Mouse (Mus musculus): ENCODE results near the gene Tm7sf3. TPM values are rescaled to one million over a fixed set of nuclear protein-coding genes. Genes with fewer than 3 reads are reported as not detected.

Gene Tm7sf3
- total and polyA plus RNA-seq, 2 experiments from 2014 or later = 27.3 to 41.7 TPM

DNA sequence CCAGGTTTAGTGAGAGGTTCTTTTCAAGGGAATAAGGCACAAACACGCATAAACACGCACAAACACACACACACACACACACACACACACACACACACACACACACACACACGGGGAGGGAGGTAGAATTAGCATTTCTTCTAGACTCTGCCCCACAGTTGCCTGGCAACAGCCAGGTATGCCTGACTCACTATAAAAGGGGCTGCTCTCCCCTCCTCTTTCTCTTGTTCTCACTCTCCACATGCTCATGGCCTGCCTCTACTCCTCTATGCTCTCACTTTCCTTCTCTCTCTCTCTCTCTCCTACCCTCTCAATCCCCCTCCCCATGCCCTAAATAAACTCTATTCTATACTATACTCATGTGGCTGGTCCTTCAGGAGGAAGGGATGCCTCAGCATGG is 14.5 kb downstream of the Tm7sf3 start:
- Histone ChIP-seq H3K9me3 (replicated peaks; ENCODE audit: control insufficient read depth, low read length) (no peaks in the 10 kb centered on the region), H3K4me3 (ENCODE audit: low read depth, low read length) (no peak overlapping the region), H3K36me3 (replicated peaks; ENCODE audit: control insufficient read depth, insufficient read depth, low read length) (peaks cover 10% of the 10 kb centered on the region), H3K27me3 (ENCODE audit: control insufficient read depth, insufficient read depth, low read length) (no peaks in the 10 kb centered on the region), H3K4me1 (ENCODE audit: control insufficient read depth, insufficient read depth) (0 out of 2 replicates have a peak, but pooled peaks cover 8% of the 10 kb centered on the region), H3K9ac (replicated peaks; ENCODE audit: low read depth, low read length) (no peak overlapping the region), H3K4me2 (ENCODE audit: low read depth, low read length) (no peak overlapping the region), H3K27ac (ENCODE audit: low read depth) (no peak overlapping the region)
- WGBS = 90% methylated on average over 3 of the region's 3 CpGs
- ATAC-seq (ENCODE audit: insufficient read depth, low read depth) (no peak), DNase-seq (ENCODE audit: low spot score) (no peak)
- TF ChIP-seq EP300 (IDR thresholded peaks at IDR 0.05; ENCODE audit: low read depth) = no peak
- TF ChIP-seq CTCF (IDR thresholded peaks at IDR 0.05; ENCODE audit: low read depth) = no peak

DNA sequence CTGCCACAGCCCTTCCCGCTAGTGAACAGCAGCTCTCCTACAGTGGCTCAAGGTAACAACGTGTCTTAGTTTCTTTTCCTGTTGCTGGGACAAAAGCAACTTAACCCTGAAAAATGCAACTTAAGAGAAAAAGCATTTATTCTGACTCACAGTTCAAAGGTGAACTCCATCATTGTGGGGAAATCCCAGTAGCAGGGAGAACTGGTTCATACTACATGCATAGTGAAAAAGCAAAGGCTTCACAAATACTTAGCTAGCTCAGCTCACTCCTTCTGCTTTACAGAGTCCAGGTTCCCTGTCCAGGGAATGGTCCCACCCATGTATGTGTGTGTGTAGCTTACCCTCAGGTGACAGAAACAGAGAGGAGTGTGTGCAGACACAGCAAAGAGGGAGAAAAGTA is 26.0 kb downstream of the Tm7sf3 start:
- peaks cover 79% of the 10 kb centered on the region for H3K36me3 ChIP-seq (replicated peaks; ENCODE audit: control insufficient read depth, insufficient read depth, low read length)
- no peaks in the 10 kb centered on the region for H3K27me3 ChIP-seq (ENCODE audit: control insufficient read depth, insufficient read depth, low read length)
- H3K4me2 ChIP-seq (ENCODE audit: low read depth, low read length) = no peak overlapping the region
- no peak overlapping the region for H3K9ac ChIP-seq (replicated peaks; ENCODE audit: low read depth, low read length)
- DNase-seq (ENCODE audit: low spot score) (no peak), ATAC-seq (ENCODE audit: insufficient read depth, low read depth) (no peak)
- WGBS = 83% methylated on average over 2 of the region's 2 CpGs
- H3K9me3 ChIP-seq (replicated peaks; ENCODE audit: control insufficient read depth, low read length) = no peaks in the 10 kb centered on the region
- H3K4me3 ChIP-seq (ENCODE audit: low read depth, low read length) = no peak overlapping the region
- TF ChIP-seq CTCF (IDR thresholded peaks at IDR 0.05; ENCODE audit: low read depth) (no peak), EP300 (IDR thresholded peaks at IDR 0.05; ENCODE audit: low read depth) (no peak)
- H3K4me1 ChIP-seq (ENCODE audit: control insufficient read depth, insufficient read depth) = no peaks in the 10 kb centered on the region
- H3K27ac ChIP-seq (ENCODE audit: low read depth) = no peak overlapping the region

DNA sequence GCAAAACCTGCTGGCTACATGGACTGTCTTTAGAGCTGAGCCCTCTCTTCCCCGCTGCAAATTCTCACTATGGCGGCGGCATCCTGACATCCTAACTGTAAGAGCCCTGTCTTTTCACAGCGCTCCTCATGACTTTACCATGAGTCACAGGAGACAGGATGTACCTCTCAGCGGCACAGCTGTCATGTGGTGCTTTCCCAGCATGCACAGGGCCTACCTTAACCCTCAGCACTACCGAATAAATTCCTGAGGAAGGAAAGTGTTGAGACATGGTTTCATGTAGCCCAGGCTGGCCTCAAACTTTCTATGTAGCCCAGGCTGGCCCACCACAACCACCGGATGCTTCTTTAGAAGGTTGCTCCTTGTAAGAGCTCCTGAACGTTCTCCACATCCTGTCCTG is 26.7 kb downstream of the Tm7sf3 start:
- TF ChIP-seq EP300 (IDR thresholded peaks at IDR 0.05; ENCODE audit: low read depth) = no peak
- TF ChIP-seq CTCF (IDR thresholded peaks at IDR 0.05; ENCODE audit: low read depth) = no peak
- Histone ChIP-seq H3K9me3 (replicated peaks; ENCODE audit: control insufficient read depth, low read length) (no peaks in the 10 kb centered on the region), H3K4me1 (ENCODE audit: control insufficient read depth, insufficient read depth) (no peaks in the 10 kb centered on the region), H3K27ac (ENCODE audit: low read depth) (no peak overlapping the region), H3K4me2 (ENCODE audit: low read depth, low read length) (no peak overlapping the region), H3K4me3 (ENCODE audit: low read depth, low read length) (no peak overlapping the region), H3K9ac (replicated peaks; ENCODE audit: low read depth, low read length) (no peak overlapping the region), H3K36me3 (replicated peaks; ENCODE audit: control insufficient read depth, insufficient read depth, low read length) (peaks cover 77% of the 10 kb centered on the region), H3K27me3 (ENCODE audit: control insufficient read depth, insufficient read depth, low read length) (no peaks in the 10 kb centered on the region)
- no peak for ATAC-seq (ENCODE audit: insufficient read depth, low read depth)
- DNase-seq (ENCODE audit: low spot score) = no peak
- WGBS = 90% methylated on average over 8 of the region's 8 CpGs

DNA sequence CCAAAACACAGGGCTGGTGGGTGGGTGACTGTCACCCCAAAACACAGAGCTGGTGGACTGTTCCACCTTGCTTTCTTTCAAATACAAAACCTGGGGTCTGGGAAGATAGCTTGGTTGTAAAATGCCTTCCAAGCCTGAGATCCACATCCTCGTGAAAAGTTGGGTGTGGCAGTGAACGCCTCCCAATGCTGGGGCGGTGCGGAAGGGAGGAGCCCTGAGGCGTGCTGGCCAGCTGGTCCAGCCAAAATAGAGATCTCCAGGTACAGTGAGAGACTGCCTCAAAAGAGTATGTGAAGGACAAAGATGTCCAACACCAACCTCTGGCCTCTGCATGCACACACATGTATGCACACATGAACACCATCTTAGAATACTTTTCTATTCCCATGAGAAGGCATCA is 28.1 kb downstream of the Tm7sf3 start:
- TF ChIP-seq EP300 (IDR thresholded peaks at IDR 0.05; ENCODE audit: low read depth) = no peak
- H3K27ac ChIP-seq (ENCODE audit: low read depth) = no peak overlapping the region
- DNase-seq (ENCODE audit: low spot score) = no peak
- whole genome bisulfite sequencing = 92% methylated on average over 5 of the region's 5 CpGs
- no peaks in the 10 kb centered on the region for H3K27me3 ChIP-seq (ENCODE audit: control insufficient read depth, insufficient read depth, low read length)
- peaks cover 77% of the 10 kb centered on the region for H3K36me3 ChIP-seq (replicated peaks; ENCODE audit: control insufficient read depth, insufficient read depth, low read length)
- no peak overlapping the region for H3K4me3 ChIP-seq (ENCODE audit: low read depth, low read length)
- no peak overlapping the region for H3K9ac ChIP-seq (replicated peaks; ENCODE audit: low read depth, low read length)
- no peak overlapping the region for H3K4me2 ChIP-seq (ENCODE audit: low read depth, low read length)
- no peaks in the 10 kb centered on the region for H3K4me1 ChIP-seq (ENCODE audit: control insufficient read depth, insufficient read depth)
- no peak for ATAC-seq (ENCODE audit: insufficient read depth, low read depth)
- H3K9me3 ChIP-seq (replicated peaks; ENCODE audit: control insufficient read depth, low read length) = no peaks in the 10 kb centered on the region

DNA sequence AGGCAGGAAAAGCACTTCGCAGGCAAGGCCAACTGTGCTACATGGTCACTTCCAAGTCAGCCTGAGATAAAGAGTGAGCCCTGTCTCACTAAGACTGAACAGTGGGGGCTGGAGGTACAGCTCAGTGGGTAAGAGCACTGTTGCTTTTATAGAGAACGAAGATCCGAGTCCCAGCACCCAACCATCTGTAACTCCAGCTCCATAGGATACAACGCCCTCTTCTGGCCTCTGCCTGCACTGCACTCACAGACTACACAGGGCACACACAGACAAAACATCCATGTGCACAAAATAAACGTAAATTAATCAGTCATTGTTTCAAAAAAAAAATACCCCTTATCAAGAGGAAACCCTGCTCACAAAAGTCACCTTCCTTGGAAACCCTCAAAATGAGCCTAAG is 28.7 kb downstream of the Tm7sf3 start:
- ATAC-seq (ENCODE audit: insufficient read depth, low read depth) = no peak
- H3K9me3 ChIP-seq (replicated peaks; ENCODE audit: control insufficient read depth, low read length) = no peaks in the 10 kb centered on the region
- WGBS = 87% methylated on average over 5 of the region's 5 CpGs
- H3K4me2 ChIP-seq (ENCODE audit: low read depth, low read length) = no peak overlapping the region
- no peaks in the 10 kb centered on the region for H3K4me1 ChIP-seq (ENCODE audit: control insufficient read depth, insufficient read depth)
- no peak for TF ChIP-seq EP300 (IDR thresholded peaks at IDR 0.05; ENCODE audit: low read depth)
- peak; percentile 9; the same call in 1 of the 2 replicates for TF ChIP-seq CTCF (IDR thresholded peaks at IDR 0.05; ENCODE audit: low read depth)
- H3K27ac ChIP-seq (ENCODE audit: low read depth) = no peak overlapping the region
- DNase-seq (ENCODE audit: low spot score) = no peak
- no peaks in the 10 kb centered on the region for H3K27me3 ChIP-seq (ENCODE audit: control insufficient read depth, insufficient read depth, low read length)
- H3K36me3 ChIP-seq (replicated peaks; ENCODE audit: control insufficient read depth, insufficient read depth, low read length) = peaks cover 80% of the 10 kb centered on the region
- H3K9ac ChIP-seq (replicated peaks; ENCODE audit: low read depth, low read length) = no peak overlapping the region
- H3K4me3 ChIP-seq (ENCODE audit: low read depth, low read length) = no peak overlapping the region

DNA sequence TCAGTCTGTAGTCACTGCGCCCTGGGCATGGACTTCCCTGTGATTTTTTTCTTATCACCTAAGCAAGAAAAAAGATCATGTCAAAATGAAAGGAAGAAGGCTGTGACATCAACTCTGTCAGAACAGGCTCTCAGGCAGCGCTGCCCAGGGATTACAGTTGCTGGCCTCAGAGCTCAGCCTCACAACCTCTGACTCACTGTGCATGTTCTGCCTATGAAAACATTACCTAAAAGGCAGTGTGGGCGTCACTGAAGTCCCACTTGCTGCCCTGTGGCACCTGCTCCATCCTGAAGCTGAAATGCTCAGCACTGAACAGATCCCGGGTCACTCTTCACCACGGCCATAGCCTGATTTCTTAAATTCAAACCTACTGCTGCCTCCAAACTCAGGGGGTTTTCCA is 29.9 kb downstream of the Tm7sf3 start:
- TF ChIP-seq CTCF (IDR thresholded peaks at IDR 0.05; ENCODE audit: low read depth) = no peak
- no peak for TF ChIP-seq EP300 (IDR thresholded peaks at IDR 0.05; ENCODE audit: low read depth)
- 92% methylated on average over 5 of the region's 5 CpGs for WGBS
- Histone ChIP-seq H3K4me1 (ENCODE audit: control insufficient read depth, insufficient read depth) (no peaks in the 10 kb centered on the region), H3K36me3 (replicated peaks; ENCODE audit: control insufficient read depth, insufficient read depth, low read length) (peaks cover 80% of the 10 kb centered on the region), H3K4me2 (ENCODE audit: low read depth, low read length) (no peak overlapping the region), H3K27ac (ENCODE audit: low read depth) (no peak overlapping the region), H3K4me3 (ENCODE audit: low read depth, low read length) (no peak overlapping the region), H3K9me3 (replicated peaks; ENCODE audit: control insufficient read depth, low read length) (no peaks in the 10 kb centered on the region), H3K27me3 (ENCODE audit: control insufficient read depth, insufficient read depth, low read length) (no peaks in the 10 kb centered on the region), H3K9ac (replicated peaks; ENCODE audit: low read depth, low read length) (no peak overlapping the region)
- DNase-seq (ENCODE audit: low spot score) (no peak), ATAC-seq (ENCODE audit: insufficient read depth, low read depth) (no peak)
